Mouse (Mus musculus) mouse embryonic stem cell (cell line): Measurements from ENCODE around the gene Zcchc17.

ENCODE experiments used
- in situ Hi-C, 2 experiments: fragments of 300-500 bp; cut with MboI; formaldehyde crosslinking; loops; 1 replicate in 1 of 2; 3 replicates in 1 of 2; pipeline ENCODE4 v1.14.3; 2019 to 2020; ENCODE audit warnings: low sequenced_read_pairs in 2 of 2, low pct_unique_long_range_greater_than_20kb in 1 of 2, mixed read lengths in 1 of 2; ENCODE audit not compliant: unreplicated experiment in 1 of 2

The Zcchc17 gene

DNA sequence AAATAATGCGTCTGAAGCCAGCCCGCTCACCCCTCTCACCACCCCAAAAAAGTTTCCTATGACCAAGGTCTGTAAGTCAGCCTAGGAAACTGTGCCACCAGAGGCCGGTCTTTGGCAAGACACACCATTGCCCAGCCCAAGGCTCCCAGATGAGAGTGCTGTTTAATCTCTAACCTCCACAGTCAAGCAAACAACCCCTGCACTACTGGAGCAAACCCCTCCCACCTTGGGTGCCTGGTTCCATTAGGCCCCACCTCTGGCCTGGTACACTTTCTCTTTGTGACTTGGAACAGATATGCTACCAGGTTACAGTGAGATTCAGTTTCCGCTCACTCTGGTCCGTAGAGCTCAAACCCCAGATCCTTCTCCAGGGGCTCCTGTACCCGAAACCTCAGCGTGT, 92.7 kb downstream of the Zcchc17 start:
- in situ Hi-C loops, result no loop called here

DNA sequence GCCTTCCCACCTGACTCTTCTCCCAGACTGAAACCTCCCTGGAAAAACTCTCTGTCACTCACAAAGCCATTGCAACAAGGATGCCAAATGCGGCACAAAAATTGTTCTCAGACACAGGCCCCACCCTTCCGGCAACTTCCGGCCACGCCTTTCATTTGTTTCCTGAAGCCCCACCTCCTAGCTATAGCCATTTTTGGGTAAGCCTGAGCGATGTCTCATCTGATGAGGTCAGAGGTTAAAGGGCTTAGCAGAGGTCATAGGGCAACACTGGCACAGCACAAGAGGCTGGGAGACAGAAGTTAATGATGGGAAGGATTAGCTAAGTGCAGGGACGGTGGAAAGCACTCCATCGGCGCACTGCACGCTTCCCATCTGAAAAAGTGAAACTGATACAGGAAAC, 93.1 kb downstream of the Zcchc17 start:
- in situ Hi-C loops, result no loop called here
